Mouse (Mus musculus) ES-CJ7 (cell line): ENCODE results near the gene Vps16.

Experiments
- DNase-seq: peaks from one replicate; pipeline ENCODE4 v3.0.0; 2011; ENCODE audit warnings: low read depth, low spot score

Gene Vps16

GRCm38 (mm10) chr2:130424126-130424853 is at the start of gene Vps16, which contains the start of gene Pced1a:
Gene Vps16, plus strand, starts transcription at chr2:130424339.
Gene Pced1a, minus strand, starts transcription at chr2:130424701.
- DNase-seq = peak; percentile 83

GRCm38 (mm10) chr2:130374951-130375350 is 49.2 kb upstream of the Vps16 start:
- DNase-seq = no peak

GRCm38 (mm10) chr2:130383205-130383604 is 40.9 kb upstream of the Vps16 start:
- DNase-seq = no peak

GRCm38 (mm10) chr2:130383895-130384294 is 40.2 kb upstream of the Vps16 start:
- DNase-seq = no peak

GRCm38 (mm10) chr2:130386212-130386611 is 37.9 kb upstream of the Vps16 start:
- no peak for DNase-seq

GRCm38 (mm10) chr2:130388796-130389195 is 35.3 kb upstream of the Vps16 start:
- peak; percentile 53 for DNase-seq

GRCm38 (mm10) chr2:130390993-130391625 is 33.0 kb upstream of the Vps16 start:
- no peak for DNase-seq

GRCm38 (mm10) chr2:130392836-130393235 is 31.3 kb upstream of the Vps16 start:
- no peak for DNase-seq

GRCm38 (mm10) chr2:130395696-130396095 is 28.4 kb upstream of the Vps16 start:
- DNase-seq = no peak

- peak; percentile 64 for DNase-seq
These were observed 26.8 kb upstream of the Vps16 start, which contains the start of gene Cpxm1 for GRCm38 (mm10) chr2:130397186-130397985. Gene Cpxm1, minus strand, starts transcription at chr2:130397574.

- DNase-seq = no peak
These were observed 26.0 kb upstream of the Vps16 start for GRCm38 (mm10) chr2:130398091-130398490.

GRCm38 (mm10) chr2:130400046-130400445 is 24.1 kb upstream of the Vps16 start:
- peak; percentile 53 for DNase-seq

GRCm38 (mm10) chr2:130401891-130402290 is 22.2 kb upstream of the Vps16 start:
- no peak for DNase-seq

- no peak for DNase-seq
These were observed 19.2 kb upstream of the Vps16 start, which contains the start of the genes Gm28372 and 1700020A23Rik for GRCm38 (mm10) chr2:130404939-130405338. Gene Gm28372, plus strand, starts transcription at chr2:130405239. Gene 1700020A23Rik, plus strand, starts transcription at chr2:130405259.

GRCm38 (mm10) chr2:130406178-130406577 is 18.0 kb upstream of the Vps16 start, which contains the start of gene Tmem239:
Gene Tmem239, plus strand, starts transcription at chr2:130406478.
- DNase-seq = no peak

- peak; percentile 47 for DNase-seq
These were observed 15.9 kb upstream of the Vps16 start for GRCm38 (mm10) chr2:130408194-130408593.

- DNase-seq = peak; percentile 76
These were observed 12.3 kb upstream of the Vps16 start for GRCm38 (mm10) chr2:130411558-130412495.

GRCm38 (mm10) chr2:130412775-130413174 is 11.4 kb upstream of the Vps16 start:
- no peak for DNase-seq

GRCm38 (mm10) chr2:130414094-130414856 is 9.9 kb upstream of the Vps16 start:
- peak; percentile 20 for DNase-seq
